Mouse (Mus musculus) gastrocnemius, postnatal 25 days (tissue): ENCODE results near the gene Hspb11. TPM values are rescaled to one million over a fixed set of nuclear protein-coding genes. Genes with fewer than 3 reads are reported as not detected.

Experiments
- DNase-seq: peaks from one replicate; pipeline ENCODE4 v3.0.0; 2022
- long read RNA-seq, 2 experiments: library from polyadenylated mRNA; stranded (forward); transcript quantifications; one replicate each; pipeline ENCODE4 v2.0.0; 2021
- total RNA-seq, 2 experiments: library from RNA; stranded (reverse); gene quantifications; 1 replicate in 1 of 2; 2 replicates in 1 of 2; pipeline ENCODE4 v1.2.3; 2021

Hspb11 gene
- total RNA-seq = 1 to 10 TPM; 7.0 to 9.8 TPM
- long read RNA-seq, experiment 1, transcript Hspb11-202 (6 exons, 607 nt) = minor isoform, 5 of 19 reads
- long read RNA-seq, experiment 1, transcript Hspb11-201 (6 exons, 608 nt) = major isoform, 6 of 19 reads
- long read RNA-seq, experiment 1, partial matches to known transcripts = 0 of 19 reads
- long read RNA-seq, experiment 1, other reads (novel, unspliced or antisense) = 8 of 19 reads
- long read RNA-seq, experiment 2, transcript Hspb11-202 (6 exons, 607 nt) = major isoform, 14 of 25 reads
- long read RNA-seq, experiment 2, transcript Hspb11-201 (6 exons, 608 nt) = minor isoform, 6 of 25 reads
- long read RNA-seq, experiment 2, partial matches to known transcripts = 0 of 25 reads
- long read RNA-seq, experiment 2, other reads (novel, unspliced or antisense) = 4 of 25 reads

DNA sequence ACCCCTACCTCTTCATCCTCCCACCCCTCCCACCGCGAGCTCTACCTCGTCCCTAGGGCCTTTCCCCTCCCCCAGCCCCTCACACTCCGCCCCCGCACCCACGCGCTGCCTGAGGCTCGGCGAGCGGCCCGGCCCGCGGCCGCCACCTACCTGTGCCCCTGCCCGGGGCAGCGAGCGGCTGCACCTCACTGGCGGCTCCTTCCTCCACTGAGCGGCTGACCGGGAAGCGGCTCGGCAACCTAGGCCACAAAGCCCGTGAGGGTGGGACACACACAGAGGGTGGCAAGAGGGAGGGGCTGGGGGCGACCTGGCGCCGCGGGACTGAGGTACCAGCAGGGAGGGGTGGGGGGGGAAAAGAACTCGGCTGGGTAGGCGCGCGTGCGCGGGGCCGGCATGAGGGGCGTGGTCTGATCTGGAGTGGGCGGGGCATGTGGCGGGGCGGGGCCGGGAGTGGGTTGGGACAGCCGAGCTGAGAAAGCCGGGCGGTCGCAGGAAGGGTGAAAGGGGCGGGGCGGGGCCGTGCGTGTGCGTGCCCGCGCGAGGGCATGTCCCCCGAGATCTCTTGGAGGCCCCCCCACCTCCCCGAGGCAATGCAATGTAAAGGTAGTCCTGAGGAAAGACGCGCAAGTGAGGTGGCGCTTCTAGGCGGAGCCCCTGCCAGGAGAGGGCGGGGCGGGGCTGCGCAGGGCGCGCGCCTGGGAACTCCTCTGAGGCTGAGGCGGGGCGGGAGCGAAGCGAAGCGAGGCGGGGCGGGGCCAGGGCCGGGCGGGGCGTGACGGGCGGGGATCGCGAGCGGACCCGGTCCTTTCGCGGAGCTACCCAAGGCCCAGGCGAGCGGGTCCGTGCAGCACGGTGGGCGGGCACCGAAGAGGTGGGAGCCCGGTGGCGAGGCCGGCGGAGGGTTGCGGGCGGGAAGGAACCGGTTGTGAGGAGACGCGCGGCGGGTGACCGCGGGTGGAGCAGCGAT lies at the start of gene Hspb11, which contains the start of gene Lrrc42:
Hspb11 (plus strand) TSS at position 469 of the 967 bp plus-strand sequence.
Lrrc42 (minus strand) TSS at position 408 of the 967 bp plus-strand sequence.
- DNase-seq = peak; percentile 95

DNA sequence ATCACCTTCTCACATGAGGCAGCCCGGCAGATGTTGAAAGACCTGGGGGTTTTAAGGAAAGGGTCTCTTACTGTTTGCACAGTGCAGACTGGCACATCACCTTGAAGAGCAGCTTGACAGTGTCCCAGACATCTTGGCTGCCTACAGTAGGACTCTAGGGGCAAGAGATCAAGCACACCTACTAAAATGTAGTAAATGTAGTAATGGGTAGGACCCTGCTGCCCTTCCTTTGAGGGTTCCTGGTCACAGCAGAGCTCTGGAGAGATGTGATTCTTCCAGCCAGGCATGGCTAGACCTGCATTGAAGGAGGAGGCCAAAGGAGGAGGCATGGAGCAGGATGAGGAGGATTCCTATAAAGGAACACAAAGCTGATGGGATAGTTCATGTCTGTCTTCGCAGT lies 46.4 kb upstream of the Hspb11 start:
- no peak for DNase-seq

GRCm38 (mm10) chr4:107208880-107209279 lies 44.5 kb upstream of the Hspb11 start, which contains the start of gene Ldlrad1:
TSS of gene Ldlrad1 (plus strand) at chr4:107209180.
- DNase-seq = no peak

DNA sequence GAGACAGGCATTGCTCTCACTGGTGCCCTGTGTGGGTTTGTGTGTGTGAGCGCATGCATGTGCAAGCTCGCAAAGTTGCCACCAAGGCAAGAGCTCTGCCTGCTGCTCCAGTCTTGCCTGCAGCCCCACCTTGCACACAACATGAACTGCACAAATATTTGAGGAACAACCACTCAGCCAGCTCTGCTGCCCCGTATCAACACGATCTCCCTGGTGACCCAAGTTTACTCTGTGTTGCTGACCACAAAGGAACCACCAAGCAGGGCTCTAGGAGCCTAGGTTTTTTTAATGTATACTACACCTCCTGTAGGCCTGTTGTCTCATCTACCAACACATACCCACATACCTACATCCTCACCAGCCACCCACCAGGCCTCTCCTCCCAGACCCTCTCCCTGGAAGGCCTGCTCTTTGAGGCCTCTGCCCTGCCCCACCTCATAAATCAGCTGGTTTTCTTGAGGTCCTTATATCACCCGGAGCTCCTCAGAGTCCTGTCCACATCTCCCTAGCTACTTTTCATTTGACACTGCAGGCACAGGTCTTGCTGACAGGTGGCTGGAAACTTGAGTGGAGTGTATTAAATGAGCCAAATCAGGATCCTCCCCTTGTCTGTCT lies 42.8 kb upstream of the Hspb11 start:
- DNase-seq = no peak

GRCm38 (mm10) chr4:107211465-107211864 lies 41.9 kb upstream of the Hspb11 start:
- no peak for DNase-seq

GRCm38 (mm10) chr4:107211936-107212335 lies 41.5 kb upstream of the Hspb11 start:
- DNase-seq = no peak

DNA sequence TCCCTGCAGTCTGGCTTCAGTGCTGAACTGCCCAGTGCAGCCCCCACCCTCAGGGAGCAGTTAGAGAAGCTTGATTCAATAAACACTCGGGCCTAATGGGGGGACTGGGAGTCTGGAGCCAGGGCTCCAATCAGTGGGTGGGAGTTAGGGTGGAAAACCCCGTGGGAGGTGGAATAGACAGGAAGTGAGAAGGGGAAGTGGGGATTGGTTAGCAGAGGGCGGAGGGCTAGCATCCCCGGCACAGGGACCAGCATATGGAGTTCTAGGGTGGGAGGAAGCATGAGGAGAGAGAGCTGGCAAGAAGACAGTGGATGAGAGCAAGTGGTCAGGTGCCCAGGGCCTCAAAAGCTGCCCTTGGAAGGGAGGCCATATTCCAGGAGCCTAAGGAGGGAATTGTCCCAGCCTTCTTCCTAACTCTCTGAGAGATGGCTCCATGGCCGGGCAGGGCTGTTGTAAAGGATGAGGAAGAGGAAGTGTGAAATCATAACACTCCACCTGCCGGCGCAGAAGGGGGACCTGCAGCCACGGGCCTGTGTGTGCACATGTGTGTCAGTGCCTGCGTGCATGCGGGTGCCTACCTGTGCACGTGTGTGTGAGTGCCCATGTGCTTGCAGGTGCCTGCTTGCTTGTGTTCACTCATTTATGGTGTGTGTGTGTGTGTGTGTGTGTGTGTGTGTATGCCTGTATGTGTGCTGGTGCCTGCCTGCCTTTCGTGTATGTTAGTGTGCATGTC lies 39.9 kb upstream of the Hspb11 start:
- no peak for DNase-seq

DNA sequence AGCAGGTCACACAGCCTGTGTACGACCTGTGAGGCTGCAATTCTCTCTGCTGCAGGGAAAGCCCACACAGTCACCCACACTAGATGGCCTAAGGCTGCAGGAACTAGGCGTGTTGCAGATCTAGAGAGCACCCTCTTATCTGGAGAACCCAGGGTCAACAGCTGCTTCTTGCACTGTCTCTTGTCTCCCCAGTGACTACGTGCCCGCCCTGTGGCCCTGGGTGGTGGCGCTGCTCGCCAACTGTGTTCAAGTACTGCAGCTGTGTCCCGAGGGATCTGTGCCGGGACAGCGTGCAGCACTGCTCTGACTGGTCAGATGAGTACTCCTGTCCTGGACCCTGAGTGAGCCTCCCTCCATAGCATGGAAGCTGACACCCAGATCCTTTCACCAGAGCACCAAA lies 35.8 kb upstream of the Hspb11 start:
- DNase-seq = no peak

DNA sequence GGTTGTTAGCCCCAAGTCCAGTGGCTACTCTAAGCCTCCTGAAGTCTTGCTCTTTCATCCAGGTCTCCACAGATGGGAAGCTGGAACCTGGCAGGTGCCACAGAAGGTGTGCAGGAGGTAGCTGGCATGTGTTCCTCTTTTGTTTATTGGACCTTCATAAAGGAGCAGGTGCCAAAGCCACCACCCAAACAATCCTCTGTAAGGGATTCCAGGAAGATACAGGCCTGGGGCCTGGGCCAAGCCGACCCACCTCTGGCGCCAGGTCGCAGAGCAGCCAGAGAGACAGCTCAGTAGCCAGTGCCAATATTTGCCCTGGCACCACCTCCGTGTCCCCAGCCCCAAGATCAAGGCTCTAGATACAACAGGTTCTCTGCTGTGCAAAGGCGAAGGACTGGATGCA lies 31.9 kb upstream of the Hspb11 start:
- DNase-seq = no peak

- peak; percentile 61 for DNase-seq
Observed at GRCm38 (mm10) chr4:107223225-107224204, 29.9 kb upstream of the Hspb11 start.

GRCm38 (mm10) chr4:107226313-107226712 lies 27.1 kb upstream of the Hspb11 start:
- DNase-seq = no peak

- no peak for DNase-seq
Observed at GRCm38 (mm10) chr4:107232219-107232618, 21.2 kb upstream of the Hspb11 start.

DNA sequence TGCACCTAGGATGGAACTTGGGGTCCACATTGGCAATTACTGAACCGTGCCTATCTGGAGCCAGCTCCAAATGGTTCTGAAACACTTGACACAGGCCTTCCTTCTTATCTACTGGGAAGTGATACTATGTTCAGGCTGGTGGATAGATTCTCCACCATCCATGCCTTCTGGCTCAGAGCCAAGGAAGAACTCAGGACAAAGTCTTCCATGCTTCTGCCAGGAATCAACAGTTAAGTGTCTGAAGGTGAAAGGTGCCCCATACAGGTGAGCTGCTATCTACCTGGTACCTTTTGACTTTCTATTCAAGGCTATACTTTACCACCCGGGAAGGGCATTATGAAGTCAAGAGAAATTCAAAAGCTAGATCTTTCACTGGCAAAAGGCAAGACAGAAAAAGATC lies 15.1 kb upstream of the Hspb11 start:
- DNase-seq = no peak

GRCm38 (mm10) chr4:107240196-107240595 lies 13.2 kb upstream of the Hspb11 start:
- no peak for DNase-seq

GRCm38 (mm10) chr4:107243365-107244333 lies 9.7 kb upstream of the Hspb11 start:
- DNase-seq = no peak

GRCm38 (mm10) chr4:107245368-107245767 lies 8.0 kb upstream of the Hspb11 start:
- no peak for DNase-seq

GRCm38 (mm10) chr4:107246040-107246439 lies 7.4 kb upstream of the Hspb11 start:
- no peak for DNase-seq

- no peak for DNase-seq
Observed at GRCm38 (mm10) chr4:107247110-107247509, 6.3 kb upstream of the Hspb11 start.

GRCm38 (mm10) chr4:107248061-107248460 lies 5.3 kb upstream of the Hspb11 start:
- no peak for DNase-seq
